Mouse (Mus musculus) 416B (cell line): ENCODE data around the gene Sst.
"Not testable (repeated sequence)": the region's sequence is repeated elsewhere in the genome, so short reads cannot be mapped to it uniquely, and the experiment has no call there.

ENCODE experiments used
- DNase-seq: peaks from one replicate; pipeline ENCODE4 v3.0.0; 2011; ENCODE audit warnings: low read depth

The Sst gene

GRCm38 (mm10) chr16:23890636-23891035 lies at the start of gene Sst:
Gene Sst, minus strand, starts transcription at chr16:23890958.
- DNase-seq = no peak

GRCm38 (mm10) chr16:23934397-23934796 lies 43.6 kb upstream of the Sst start:
- no peak for DNase-seq

GRCm38 (mm10) chr16:23932294-23932693 lies 41.5 kb upstream of the Sst start, which contains the start of gene Rtp2:
Gene Rtp2, minus strand, starts transcription at chr16:23932394.
- DNase-seq = no peak

- no peak for DNase-seq
Observed at GRCm38 (mm10) chr16:23931275-23931674, 40.5 kb upstream of the Sst start.

DNA sequence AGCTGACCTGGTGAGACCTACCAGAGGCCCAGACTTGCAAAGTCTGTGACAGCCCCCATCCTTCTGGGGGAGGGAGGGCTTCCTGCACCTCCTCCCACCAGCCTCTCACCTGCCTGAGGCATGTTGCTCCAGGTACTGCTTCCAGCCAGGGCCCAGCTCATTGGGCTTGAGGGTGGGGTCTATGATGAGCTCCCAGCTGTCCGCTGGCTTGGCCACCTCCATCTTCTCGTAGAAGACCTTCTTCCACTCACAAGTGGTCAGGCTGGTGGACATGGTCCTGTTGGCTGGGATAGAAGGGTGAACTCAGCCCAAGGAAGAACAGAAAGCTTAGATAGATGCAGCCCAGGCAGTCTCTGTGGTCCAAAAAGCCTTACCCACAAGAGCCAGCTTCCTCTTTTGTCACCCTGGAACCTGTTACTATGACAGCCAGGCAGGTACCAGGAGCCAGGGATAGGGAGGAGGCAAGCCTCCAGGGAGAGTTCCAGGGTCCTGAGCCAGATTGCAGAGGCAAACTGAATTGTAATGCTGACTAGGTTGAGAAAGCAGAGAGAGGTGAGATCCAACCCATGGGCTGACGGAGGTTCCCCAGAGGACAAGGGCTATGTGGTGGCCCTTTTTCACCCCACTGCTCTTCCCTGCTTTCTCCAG lies 39.8 kb upstream of the Sst start:
- DNase-seq = no peak

GRCm38 (mm10) chr16:23927301-23928114 lies 36.8 kb upstream of the Sst start:
- DNase-seq = peak; percentile 73

- no peak for DNase-seq
Observed at GRCm38 (mm10) chr16:23922906-23923305, 32.1 kb upstream of the Sst start.

- DNase-seq = no peak
Observed at GRCm38 (mm10) chr16:23921697-23922096, 30.9 kb upstream of the Sst start.

- no peak for DNase-seq
Observed at GRCm38 (mm10) chr16:23919418-23919817, 28.7 kb upstream of the Sst start.

DNA sequence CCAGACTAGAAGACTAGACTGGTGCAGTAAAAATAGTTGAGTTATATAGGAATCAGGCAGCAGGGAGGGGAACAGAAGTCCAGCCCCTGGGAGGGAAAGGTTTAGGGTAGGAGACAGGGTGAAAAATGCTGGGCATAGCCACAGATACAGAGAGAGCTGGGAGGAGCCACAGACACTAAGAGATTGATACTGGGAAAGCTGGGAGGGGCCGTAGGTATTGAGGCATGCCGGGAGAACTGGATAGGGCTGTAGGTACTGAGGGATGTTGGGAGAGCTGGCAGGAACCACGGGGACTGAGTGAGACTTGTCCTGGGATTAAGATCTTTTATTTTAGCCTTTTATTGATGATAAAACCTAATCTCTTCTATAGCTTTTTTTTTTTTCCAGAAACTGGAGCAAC lies 22.6 kb upstream of the Sst start:
- no peak for DNase-seq

DNA sequence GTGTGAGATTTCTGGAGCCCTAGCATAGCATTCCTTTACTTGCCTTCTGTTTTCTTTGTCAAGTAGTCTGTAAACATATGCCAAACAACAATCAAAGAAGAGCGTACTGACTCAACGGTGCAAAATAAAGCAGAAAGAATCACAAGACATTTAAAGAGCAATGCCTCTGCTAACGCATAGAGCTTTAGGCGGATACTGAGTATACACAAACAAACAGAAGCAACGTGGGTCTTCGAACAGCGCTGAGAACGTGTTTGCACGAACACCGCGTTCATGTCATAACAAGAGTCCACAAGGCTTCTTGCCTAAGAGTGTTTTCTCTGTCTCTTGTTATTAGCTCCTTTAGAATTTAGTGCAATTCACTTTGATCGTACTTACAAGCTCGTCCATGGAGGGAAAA lies 22.0 kb upstream of the Sst start:
- DNase-seq = no peak

DNA sequence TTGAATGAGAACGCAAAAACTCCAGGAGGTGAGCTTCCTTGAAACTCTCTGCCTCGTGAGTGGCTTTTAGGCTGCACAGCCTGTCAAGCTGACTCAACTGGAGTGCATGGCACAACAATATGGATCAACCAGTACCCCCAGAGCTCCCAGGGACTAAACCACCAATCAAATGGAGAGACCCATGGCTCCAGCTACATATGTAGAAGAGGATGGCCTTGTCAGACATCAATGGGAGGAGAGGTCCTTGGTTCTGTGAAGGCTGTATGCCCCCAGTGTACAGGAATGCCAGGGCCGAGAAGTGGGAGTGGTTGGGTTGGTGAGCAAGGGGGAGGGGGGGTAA lies 18.2 kb upstream of the Sst start:
- not testable (repeated sequence) for DNase-seq

- not testable (repeated sequence) for DNase-seq
Observed at GRCm38 (mm10) chr16:23908076-23909014, 17.6 kb upstream of the Sst start.

DNA sequence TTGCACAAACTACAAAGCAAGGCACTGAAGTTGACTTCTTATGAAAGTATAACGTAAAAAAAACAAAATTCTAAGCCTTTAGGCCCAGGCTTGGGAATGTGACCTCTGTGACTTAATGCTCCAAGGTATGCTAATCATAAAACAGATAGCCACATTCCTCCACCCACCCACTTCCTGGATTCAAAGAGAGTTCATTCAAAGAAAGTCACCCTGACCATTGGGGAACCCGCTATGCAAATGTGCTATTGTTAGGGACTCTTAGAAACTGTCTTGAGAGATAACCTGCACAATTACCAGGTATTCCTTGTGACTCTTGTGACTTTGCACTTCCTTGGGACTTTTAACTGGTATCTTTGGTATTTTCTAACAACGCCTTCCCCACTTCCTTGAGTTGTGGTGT lies 15.8 kb upstream of the Sst start:
- DNase-seq = not testable (repeated sequence)

DNA sequence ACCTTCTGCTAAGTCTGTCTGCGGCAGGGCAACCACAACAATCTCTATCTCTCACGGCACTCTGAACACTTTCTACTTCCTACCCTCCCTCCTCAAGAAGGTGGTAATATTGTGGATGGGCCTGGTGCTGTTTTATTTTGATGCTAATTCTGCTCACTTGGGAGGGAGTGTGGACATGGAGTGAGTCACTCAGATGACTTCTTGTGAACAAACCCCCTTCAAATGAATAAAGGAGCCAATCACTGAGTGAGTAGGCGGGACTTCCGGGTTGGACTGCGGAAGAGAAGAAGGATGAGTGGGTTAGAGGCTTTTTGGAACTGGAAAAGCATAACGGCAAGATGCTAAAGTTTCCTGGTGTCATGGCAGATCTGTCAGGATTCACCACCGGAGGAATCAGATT lies 10.7 kb upstream of the Sst start:
- peak; percentile 31 for DNase-seq

- DNase-seq = no peak
Observed at GRCm38 (mm10) chr16:23900061-23900460, 9.3 kb upstream of the Sst start.

DNA sequence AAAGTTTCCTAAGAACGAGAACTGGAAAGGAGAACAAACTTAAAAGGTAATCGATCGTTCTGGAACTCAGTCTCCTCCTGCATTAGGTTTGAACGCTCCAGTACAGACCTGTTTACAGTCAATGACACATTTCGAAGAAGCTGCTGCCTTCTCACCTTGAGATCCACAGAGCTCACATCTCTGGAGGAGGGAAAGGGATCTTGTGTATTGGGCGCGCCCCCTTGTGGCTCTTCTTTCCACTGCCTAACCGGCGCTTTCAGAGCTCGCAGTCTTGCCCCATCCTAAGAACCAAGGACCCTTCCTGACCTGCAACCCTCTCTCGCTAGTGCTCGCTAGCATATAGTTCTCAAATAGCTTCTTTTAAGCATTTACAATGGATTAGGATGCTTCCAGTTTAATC lies 8.1 kb upstream of the Sst start:
- peak; percentile 74 for DNase-seq

- peak; percentile 65 for DNase-seq
Observed at GRCm38 (mm10) chr16:23897984-23898586, 7.3 kb upstream of the Sst start.

DNA sequence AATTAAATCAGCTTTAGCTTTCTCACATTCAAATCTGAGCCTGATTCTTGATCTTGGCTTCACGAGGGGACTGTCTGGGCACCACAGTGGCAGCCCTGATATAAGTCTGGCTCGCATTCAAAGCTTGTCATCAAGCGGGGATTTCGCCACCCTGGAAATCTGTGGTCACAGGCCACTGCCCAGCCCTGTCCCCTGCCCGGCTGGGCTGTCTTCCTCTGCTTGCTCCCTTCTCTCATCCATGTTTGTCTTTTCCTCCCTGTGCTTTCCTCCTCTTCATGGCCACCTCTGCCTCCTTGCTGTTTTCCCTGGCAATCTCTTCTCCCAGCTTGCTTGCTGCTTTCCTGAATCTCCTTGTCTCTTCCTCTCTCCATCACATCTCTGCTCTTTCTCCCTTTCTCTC lies 6.7 kb upstream of the Sst start:
- peak; percentile 6 for DNase-seq

DNA sequence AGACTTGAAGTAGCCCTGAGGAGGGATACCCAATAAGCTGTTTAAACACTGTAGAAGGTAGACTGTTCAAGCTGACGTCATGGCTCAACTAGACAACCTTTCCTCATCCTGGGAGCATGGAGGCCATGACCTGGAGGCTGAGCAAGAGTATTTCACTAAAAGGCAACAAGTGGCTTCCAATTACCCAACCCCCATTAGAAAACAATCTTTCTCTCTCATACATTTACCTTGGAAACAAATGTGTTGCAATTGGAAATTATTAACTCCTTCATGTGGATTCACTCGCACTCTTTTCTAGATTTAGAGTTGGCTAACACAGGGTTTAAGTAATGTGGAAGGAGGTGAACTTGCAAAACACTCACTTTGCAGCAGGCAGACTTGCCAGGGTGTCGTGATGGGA lies 4.4 kb upstream of the Sst start:
- no peak for DNase-seq

- no peak for DNase-seq
Observed at GRCm38 (mm10) chr16:23890151-23890550, 607 bp downstream of the Sst start.

- no peak for DNase-seq
Observed at GRCm38 (mm10) chr16:23887910-23888579, 2.7 kb downstream of the Sst start.
